In genomic region chr14:54912109-54912850, GRCm38 (mm10) we compare ENCODE assay signal across 8 mouse cellular contexts. TPM values are rescaled to one million over a fixed set of nuclear protein-coding genes. Genes with fewer than 3 reads are reported as not detected.
DNase-seq lines count a peak whose midpoint lies in the region; ATAC-seq and TF ChIP-seq lines count a peak whose summit lies in the region.

No protein-coding gene starts in this region.

- DNase-seq in kidney, adult 9 months: no peak
- peak; percentile 37 for DNase-seq in embryo, embryonic 9.5 days (ENCODE audit: extremely low spot score)
- DNase-seq in hindbrain, postnatal 0 days (ENCODE audit: low spot score): peak; percentile 69
- no peak for DNase-seq in neural tube, embryonic 11.5 days (ENCODE audit: low spot score)
- DNase-seq in adrenal gland, adult 18-20 months (ENCODE audit: low spot score in 2 of 2): no peak
- DNase-seq in frontal cortex, adult 2 months (ENCODE audit: extremely low spot score in 1 of 2, low spot score in 1 of 2): no peak

- peak overlapping the region; percentile 65; the same call in 1 of the 2 replicates for H3K27ac ChIP-seq in kidney, embryonic 14.5 days (ENCODE audit: low read depth, low read length)
- no peak overlapping the region for H3K27ac ChIP-seq in bone marrow macrophage, adult 2 months (ENCODE audit: insufficient read depth, low read depth, low read length)
- H3K27ac ChIP-seq in hindbrain, postnatal 0 days: peak overlapping the region; percentile 96
- peak overlapping the region; percentile 54 for H3K27ac ChIP-seq in neural tube, embryonic 11.5 days (ENCODE audit: low read depth, low read length)

- H3K36me3 ChIP-seq in kidney, embryonic 14.5 days (ENCODE audit: control insufficient read depth, insufficient read depth, low read length): peaks cover 48% of the 10 kb centered on the region
- peaks cover 20% of the 10 kb centered on the region for H3K36me3 ChIP-seq in hindbrain, postnatal 0 days (ENCODE audit: insufficient read depth, low read length)
- H3K36me3 ChIP-seq in neural tube, embryonic 11.5 days (ENCODE audit: control insufficient read depth, insufficient read depth, low read length): peaks cover 7% of the 10 kb centered on the region; the same call in 1 of the 2 replicates

- H3K9ac ChIP-seq in kidney, embryonic 14.5 days (ENCODE audit: low read depth, low read length): peak overlapping the region; percentile 86
- peak overlapping the region; percentile 99 for H3K9ac ChIP-seq in hindbrain, postnatal 0 days (replicated peaks; ENCODE audit: low read length)
- H3K9ac ChIP-seq in neural tube, embryonic 11.5 days (ENCODE audit: low read length): peak overlapping the region; percentile 92

- ATAC-seq in kidney, embryonic 14.5 days (ENCODE audit: low FRiP score, low TSS enrichment): peak; percentile 61
- ATAC-seq in hindbrain, postnatal 0 days: peak; percentile 74
- peak; percentile 68 for ATAC-seq in neural tube, embryonic 11.5 days (ENCODE audit: insufficient read depth, low FRiP score, low TSS enrichment)

- no peaks in the 10 kb centered on the region for H3K9me3 ChIP-seq in kidney, embryonic 14.5 days (ENCODE audit: control insufficient read depth, low read length)
- no peaks in the 10 kb centered on the region for H3K9me3 ChIP-seq in hindbrain, postnatal 0 days (ENCODE audit: low read length)
- no peaks in the 10 kb centered on the region for H3K9me3 ChIP-seq in neural tube, embryonic 11.5 days (ENCODE audit: control insufficient read depth, low read length)

- no peaks in the 10 kb centered on the region for H3K27me3 ChIP-seq in kidney, embryonic 14.5 days (ENCODE audit: control insufficient read depth, insufficient read depth, low read length)
- H3K27me3 ChIP-seq in hindbrain, postnatal 0 days (ENCODE audit: insufficient read depth, low read length): no peaks in the 10 kb centered on the region
- no peaks in the 10 kb centered on the region for H3K27me3 ChIP-seq in neural tube, embryonic 11.5 days (ENCODE audit: control insufficient read depth, insufficient read depth, low read length)

- H3K4me3 ChIP-seq in kidney, embryonic 14.5 days (ENCODE audit: low read length): peak overlapping the region; percentile 95
- peak overlapping the region; percentile 53 for H3K4me3 ChIP-seq in bone marrow macrophage, adult 2 months (ENCODE audit: insufficient read depth, low read length)
- peak overlapping the region; percentile 97 for H3K4me3 ChIP-seq in hindbrain, postnatal 0 days (ENCODE audit: low read length)
- H3K4me3 ChIP-seq in neural tube, embryonic 11.5 days (ENCODE audit: low read depth, low read length): peak overlapping the region; percentile 90

- H3K4me1 ChIP-seq in kidney, embryonic 14.5 days (ENCODE audit: control insufficient read depth, insufficient read depth, low read length): peaks cover 6% of the 10 kb centered on the region
- H3K4me1 ChIP-seq in bone marrow macrophage, adult 2 months (ENCODE audit: control insufficient read depth, insufficient read depth, low read length): no peaks in the 10 kb centered on the region
- peaks cover 17% of the 10 kb centered on the region; the same call in 1 of the 2 replicates for H3K4me1 ChIP-seq in hindbrain, postnatal 0 days (ENCODE audit: insufficient read depth, low read length)
- H3K4me1 ChIP-seq in neural tube, embryonic 11.5 days (ENCODE audit: control insufficient read depth, insufficient read depth, low read length): peaks cover 6% of the 10 kb centered on the region

- no peak for TF ChIP-seq POLR2A in bone marrow macrophage, adult 2 months (IDR thresholded peaks at IDR 0.05; ENCODE audit: borderline replicate concordance, low read depth, low read length)

- no peak for TF ChIP-seq CTCF in bone marrow macrophage, adult 2 months (IDR thresholded peaks at IDR 0.05; ENCODE audit: low read depth, low read length)
- TF ChIP-seq CTCF in hindbrain, postnatal 0 days (IDR thresholded peaks at IDR 0.05; ENCODE audit: low read depth): no peak

- H3K4me2 ChIP-seq in kidney, embryonic 14.5 days (replicated peaks; ENCODE audit: low read depth, low read length): peak overlapping the region; percentile 98
- H3K4me2 ChIP-seq in hindbrain, postnatal 0 days (ENCODE audit: low read depth, low read length): peak overlapping the region; percentile 93
- H3K4me2 ChIP-seq in neural tube, embryonic 11.5 days (ENCODE audit: low read depth): peak overlapping the region; percentile 100

- WGBS in kidney, embryonic 14.5 days: 1% methylated on average over 55 of the region's 69 CpGs
- WGBS in hindbrain, postnatal 0 days: 3% methylated on average over 57 of the region's 69 CpGs
- 3% methylated on average over 54 of the region's 69 CpGs for WGBS in neural tube, embryonic 11.5 days

RNA-seq across cellular contexts. Expression of gene Slc22a17, which starts 0.7 kb away (rescaled TPM):
- 41.0 and 58.9 TPM in 2 replicates for polyA plus RNA-seq in kidney, embryonic 14.5 days (2014; fragmentation: Nextera tagmentation; extraction: Ambion mirVana)
- polyA plus RNA-seq in bone marrow macrophage, adult 2 months (2012; ENCODE audit: insufficient read depth, insufficient read length, missing spikeins): 0.32 and 1.8 TPM in 2 replicates
- 605 and 606 TPM in 2 replicates for total RNA-seq in hindbrain, postnatal 0 days (2014; rRNA removed)
- polyA plus RNA-seq in hindbrain, postnatal 0 days (2015; fragmentation: Nextera tagmentation; extraction: Ambion mirVana): 349 and 369 TPM in 2 replicates
- 45.8 and 47.2 TPM in 2 replicates for polyA plus RNA-seq in neural tube, embryonic 11.5 days (2014; fragmentation: Nextera tagmentation; extraction: Ambion mirVana)
- 10 to 100 TPM; 36.7 to 43.9 TPM for total RNA-seq in adrenal gland, adult 18-20 months (2021)
- polyA plus RNA-seq in frontal cortex, adult 2 months (2012; rRNA removed): 744 and 786 TPM in 2 replicates

RNA-seq across cellular contexts. Expression of gene Efs, which starts 13.6 kb away (rescaled TPM):
- 26.2 and 33.8 TPM in 2 replicates for polyA plus RNA-seq in kidney, embryonic 14.5 days (2014; fragmentation: Nextera tagmentation; extraction: Ambion mirVana)
- not detected in 2 replicates for polyA plus RNA-seq in bone marrow macrophage, adult 2 months (2012; ENCODE audit: insufficient read depth, insufficient read length, missing spikeins)
- total RNA-seq in hindbrain, postnatal 0 days (2014; rRNA removed): 38.0 and 43.1 TPM in 2 replicates
- polyA plus RNA-seq in hindbrain, postnatal 0 days (2015; fragmentation: Nextera tagmentation; extraction: Ambion mirVana): 12.9 and 13.8 TPM in 2 replicates
- polyA plus RNA-seq in neural tube, embryonic 11.5 days (2014; fragmentation: Nextera tagmentation; extraction: Ambion mirVana): 29.1 and 31.1 TPM in 2 replicates
- 1 to 10 TPM; 2.4 to 4.9 TPM for total RNA-seq in adrenal gland, adult 18-20 months (2021)
- 13.4 and 14.5 TPM in 2 replicates for polyA plus RNA-seq in frontal cortex, adult 2 months (2012; rRNA removed)

RNA-seq across cellular contexts. Expression of gene Pabpn1, which starts 20.0 kb away (rescaled TPM):
- 178 and 227 TPM in 2 replicates for polyA plus RNA-seq in kidney, embryonic 14.5 days (2014; fragmentation: Nextera tagmentation; extraction: Ambion mirVana)
- polyA plus RNA-seq in bone marrow macrophage, adult 2 months (2012; ENCODE audit: insufficient read depth, insufficient read length, missing spikeins): 144 and 176 TPM in 2 replicates
- 88.1 and 109 TPM in 2 replicates for total RNA-seq in hindbrain, postnatal 0 days (2014; rRNA removed)
- 145 and 154 TPM in 2 replicates for polyA plus RNA-seq in hindbrain, postnatal 0 days (2015; fragmentation: Nextera tagmentation; extraction: Ambion mirVana)
- 171 and 179 TPM in 2 replicates for polyA plus RNA-seq in neural tube, embryonic 11.5 days (2014; fragmentation: Nextera tagmentation; extraction: Ambion mirVana)
- 100 to 1,000 TPM; 137 to 177 TPM for total RNA-seq in adrenal gland, adult 18-20 months (2021)
- polyA plus RNA-seq in frontal cortex, adult 2 months (2012; rRNA removed): 466 and 555 TPM in 2 replicates

RNA-seq across cellular contexts. Expression of gene Il25, which starts 20.2 kb away (rescaled TPM):
- 0.24 TPM in 1 of 2 replicates, not detected in the other for polyA plus RNA-seq in kidney, embryonic 14.5 days (2014; fragmentation: Nextera tagmentation; extraction: Ambion mirVana)
- polyA plus RNA-seq in bone marrow macrophage, adult 2 months (2012; ENCODE audit: insufficient read depth, insufficient read length, missing spikeins): not detected in 2 replicates
- not detected in 2 replicates for total RNA-seq in hindbrain, postnatal 0 days (2014; rRNA removed)
- 0.95 and 1.2 TPM in 2 replicates for polyA plus RNA-seq in hindbrain, postnatal 0 days (2015; fragmentation: Nextera tagmentation; extraction: Ambion mirVana)
- polyA plus RNA-seq in neural tube, embryonic 11.5 days (2014; fragmentation: Nextera tagmentation; extraction: Ambion mirVana): not detected in 2 replicates
- not detected for total RNA-seq in adrenal gland, adult 18-20 months (2021)
- polyA plus RNA-seq in frontal cortex, adult 2 months (2012; rRNA removed): 0.46 and 0.90 TPM in 2 replicates

RNA-seq across cellular contexts. Expression of gene Cmtm5, which starts 23.8 kb away (rescaled TPM):
- polyA plus RNA-seq in kidney, embryonic 14.5 days (2014; fragmentation: Nextera tagmentation; extraction: Ambion mirVana): 0.89 and 3.3 TPM in 2 replicates
- polyA plus RNA-seq in bone marrow macrophage, adult 2 months (2012; ENCODE audit: insufficient read depth, insufficient read length, missing spikeins): not detected in 2 replicates
- total RNA-seq in hindbrain, postnatal 0 days (2014; rRNA removed): 62.6 and 74.1 TPM in 2 replicates
- polyA plus RNA-seq in hindbrain, postnatal 0 days (2015; fragmentation: Nextera tagmentation; extraction: Ambion mirVana): 44.8 and 52.1 TPM in 2 replicates
- 3.3 and 4.5 TPM in 2 replicates for polyA plus RNA-seq in neural tube, embryonic 11.5 days (2014; fragmentation: Nextera tagmentation; extraction: Ambion mirVana)
- total RNA-seq in adrenal gland, adult 18-20 months (2021): under 1 TPM in 1 of 2 experiments, not detected in 1; 0.96 TPM
- 120 and 147 TPM in 2 replicates for polyA plus RNA-seq in frontal cortex, adult 2 months (2012; rRNA removed)

Comparison
In these comparisons a context has a peak if more than half of its experiments do, and no peak if none do; other contexts are left out.
1. DNase-seq: peak in embryo, embryonic 9.5 days (single experiment) and hindbrain, postnatal 0 days (single experiment); none in kidney, adult 9 months (single experiment), neural tube, embryonic 11.5 days (single experiment), adrenal gland, adult 18-20 months (0 of 2) and frontal cortex, adult 2 months (0 of 2).
2. RNA of gene Slc22a17, which starts 0.7 kb away (polyA plus RNA-seq): 744 to 786 TPM in frontal cortex, adult 2 months, 349 to 369 TPM in hindbrain, postnatal 0 days, 45.8 to 47.2 TPM in neural tube, embryonic 11.5 days and 41.0 to 58.9 TPM in kidney, embryonic 14.5 days; 0.32 to 1.8 TPM in bone marrow macrophage, adult 2 months; every median in the first group is over 10 times any median in the second.
3. Peak in every context shown above with its lines, with median percentiles within 50 percentile points of each other: ATAC-seq, H3K4me2 ChIP-seq, H3K4me3 ChIP-seq and H3K9ac ChIP-seq.